Mouse (Mus musculus): ENCODE results near the gene Cacnb3.

DNA sequence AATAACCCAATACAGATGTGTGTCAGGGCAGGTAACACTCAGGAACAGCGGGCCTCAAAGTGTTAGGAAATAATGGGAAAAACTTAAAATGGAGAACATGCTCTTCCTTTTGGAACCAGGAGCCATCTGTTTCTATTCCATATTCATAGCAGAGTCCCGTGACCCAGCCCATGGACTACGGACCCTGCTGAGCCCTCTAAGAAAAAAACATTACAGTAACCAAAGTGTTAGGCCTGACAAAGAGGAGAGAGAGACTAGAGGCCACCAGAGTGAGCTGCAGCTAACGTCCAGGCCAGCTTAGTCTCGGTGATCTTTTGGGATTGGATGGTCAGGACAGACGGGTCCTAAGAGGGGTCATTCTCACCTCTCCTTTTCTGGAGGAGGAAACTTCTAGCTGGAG is 15.7 kb upstream of the Cacnb3 start:
- TF ChIP-seq CTCF (IDR thresholded peaks at IDR 0.05; ENCODE audit: low read depth) (no peak), EP300 (IDR thresholded peaks at IDR 0.05; ENCODE audit: low read depth) (no peak)

All from heart, postnatal 0 days (tissue).